Mouse (Mus musculus) left cerebral cortex, adult 2 months (tissue): ENCODE measurements around the gene Uchl3. TPM values are rescaled to one million over a fixed set of nuclear protein-coding genes. Genes with fewer than 3 reads are reported as not detected.
A peak's percentile ranks its signal among the peaks of the same experiment; 100 is the strongest.

ENCODE experiments used
- DNase-seq, 2 experiments: peaks; one replicate each; pipeline ENCODE4 v3.0.0; 2021 to 2022; ENCODE audit warnings: low spot score in 2 of 2, mixed read lengths in 1 of 2; ENCODE audit errors: extremely low spot score in 1 of 2
- H3K27ac ChIP-seq: fragments of 200-600 bp; 2 replicates; pipeline ENCODE4 v1.8.1; 2022
- H3K4me3 ChIP-seq: fragments of 200-600 bp; 2 replicates; pipeline ENCODE4 v1.8.1; 2022
- CTCF ChIP-seq: fragments of 200-600 bp; IDR thresholded peaks from 2 replicates; pipeline ENCODE4 v1.8.1; 2022; ENCODE audit warnings: antibody characterized with exemption, mild to moderate bottlenecking, moderate library complexity
- intact Hi-C: fragments of 180-260 bp; cut with DNase I; formaldehyde crosslinking; loops from one replicate; pipeline ENCODE4 v1.15.1; 2025
- total RNA-seq, 2 experiments: library from RNA; stranded (reverse); gene quantifications; 2 replicates each; pipeline ENCODE4 v1.2.3; 2021

Uchl3 gene
- total RNA-seq, 2 experiments from 2014 or later = 37.5 to 40.1 TPM

DNA sequence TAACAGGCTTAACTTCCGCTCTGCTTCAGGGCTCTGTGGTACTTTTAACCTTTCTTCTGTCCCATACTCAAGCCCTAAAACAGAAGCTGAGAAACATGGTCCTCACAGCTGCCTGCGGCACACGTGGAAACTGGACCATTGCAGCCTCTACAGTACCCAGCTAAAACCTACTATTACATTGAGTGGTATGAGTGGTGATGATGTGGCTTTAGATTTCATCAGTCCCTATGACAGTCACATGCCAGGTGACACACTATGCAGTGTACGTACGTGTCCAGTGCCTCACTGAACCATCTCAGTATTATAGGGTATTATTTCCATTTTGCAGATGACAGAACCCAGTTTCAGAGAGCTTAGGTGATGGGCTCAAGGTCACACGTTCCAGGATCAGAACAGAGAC is 16.4 kb upstream of the Uchl3 start:
- intact Hi-C loops = no loop called here
- TF ChIP-seq CTCF = no peak
- no peak overlapping the region for H3K27ac ChIP-seq
- no peak for DNase-seq
- no peak overlapping the region for H3K4me3 ChIP-seq

- peak within 1 kb of the TSS; percentile 93 for H3K4me3 ChIP-seq
- peak within 1 kb of the TSS; percentile 88 for H3K27ac ChIP-seq
- intact Hi-C loops = no loop called here
- TF ChIP-seq CTCF = no peak; the same call in 1 of the 2 replicates
- peak; percentile 84 to 88 for DNase-seq
Measured at GRCm38 (mm10) chr14:101640153-101640843, 13.5 kb upstream of the Uchl3 start, which contains the start of gene Commd6. TSS of gene Commd6 (minus strand) at chr14:101640686.

DNA sequence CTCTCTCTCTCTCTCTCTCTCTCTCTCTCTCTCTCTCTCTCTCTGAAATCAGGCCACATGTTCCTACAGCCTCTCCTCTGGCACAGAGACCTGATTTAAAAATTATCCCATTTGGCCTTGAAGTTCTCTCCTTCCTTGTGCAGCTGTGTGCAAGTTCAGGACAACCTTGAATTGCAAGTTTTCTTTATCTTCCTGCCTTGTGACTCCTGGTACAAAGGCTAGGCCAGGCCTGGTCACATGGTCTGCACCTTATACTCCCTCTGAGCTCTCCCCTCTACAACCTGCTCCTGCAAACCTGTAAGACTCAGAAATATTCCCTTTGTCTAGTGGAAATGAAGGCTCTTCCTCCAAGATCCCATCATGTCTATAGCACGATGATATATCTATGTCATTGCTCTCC is 8.8 kb upstream of the Uchl3 start:
- intact Hi-C loops = no loop called here
- DNase-seq = no peak
- H3K27ac ChIP-seq = no peak overlapping the region
- TF ChIP-seq CTCF = no peak
- no peak overlapping the region for H3K4me3 ChIP-seq

GRCm38 (mm10) chr14:101650551-101650950 is 3.2 kb upstream of the Uchl3 start:
- Histone ChIP-seq H3K4me3 (no peak overlapping the region), H3K27ac (no peak overlapping the region)
- TF ChIP-seq CTCF = no peak
- DNase-seq = no peak
- intact Hi-C loops = loop anchor here (5.0 kb wide), 2 partner anchors 133 to 193 kb away; no protein-coding TSS in a partner anchor

DNA sequence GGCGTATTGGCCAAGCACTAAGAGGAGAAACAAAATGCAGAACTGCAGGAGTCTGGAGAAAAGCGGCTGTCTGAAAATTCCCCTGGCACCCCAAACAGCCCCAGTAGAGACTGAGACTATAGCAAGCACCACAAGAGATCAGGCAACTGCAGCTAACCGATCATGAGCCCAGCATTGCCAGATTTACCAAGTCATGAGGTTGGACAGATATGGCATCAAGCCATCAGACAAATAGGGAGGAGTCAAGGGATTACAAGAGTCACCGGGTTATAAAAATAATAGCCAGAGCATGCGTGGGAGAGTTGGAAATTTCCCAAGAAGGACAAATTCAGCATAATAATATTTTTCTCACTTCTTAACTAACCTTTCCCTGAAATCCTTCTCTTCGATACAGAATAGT is 1.2 kb upstream of the Uchl3 start:
- no peak overlapping the region for H3K27ac ChIP-seq
- intact Hi-C loops = loop anchor here (2.0 to 5.0 kb wide), 3 partner anchors 44 to 195 kb away; partner anchors contain the start of gene Tbc1d4
- no peak for TF ChIP-seq CTCF
- H3K4me3 ChIP-seq = no peak overlapping the region
- DNase-seq = no peak

- no peak for DNase-seq
- H3K4me3 ChIP-seq = peak overlapping the region; percentile 94
- H3K27ac ChIP-seq = peak overlapping the region; percentile 99; the same call in 1 of the 2 replicates
- intact Hi-C loops = loop anchor here (5.0 kb wide), 2 partner anchors 137 to 197 kb away; no protein-coding TSS in a partner anchor
- no peak for TF ChIP-seq CTCF
Measured at GRCm38 (mm10) chr14:101654526-101654909, 751 bp downstream of the Uchl3 start.

GRCm38 (mm10) chr14:101656307-101656706 is 2.5 kb downstream of the Uchl3 start:
- intact Hi-C loops = no loop called here
- no peak overlapping the region for H3K27ac ChIP-seq
- no peak for DNase-seq

DNA sequence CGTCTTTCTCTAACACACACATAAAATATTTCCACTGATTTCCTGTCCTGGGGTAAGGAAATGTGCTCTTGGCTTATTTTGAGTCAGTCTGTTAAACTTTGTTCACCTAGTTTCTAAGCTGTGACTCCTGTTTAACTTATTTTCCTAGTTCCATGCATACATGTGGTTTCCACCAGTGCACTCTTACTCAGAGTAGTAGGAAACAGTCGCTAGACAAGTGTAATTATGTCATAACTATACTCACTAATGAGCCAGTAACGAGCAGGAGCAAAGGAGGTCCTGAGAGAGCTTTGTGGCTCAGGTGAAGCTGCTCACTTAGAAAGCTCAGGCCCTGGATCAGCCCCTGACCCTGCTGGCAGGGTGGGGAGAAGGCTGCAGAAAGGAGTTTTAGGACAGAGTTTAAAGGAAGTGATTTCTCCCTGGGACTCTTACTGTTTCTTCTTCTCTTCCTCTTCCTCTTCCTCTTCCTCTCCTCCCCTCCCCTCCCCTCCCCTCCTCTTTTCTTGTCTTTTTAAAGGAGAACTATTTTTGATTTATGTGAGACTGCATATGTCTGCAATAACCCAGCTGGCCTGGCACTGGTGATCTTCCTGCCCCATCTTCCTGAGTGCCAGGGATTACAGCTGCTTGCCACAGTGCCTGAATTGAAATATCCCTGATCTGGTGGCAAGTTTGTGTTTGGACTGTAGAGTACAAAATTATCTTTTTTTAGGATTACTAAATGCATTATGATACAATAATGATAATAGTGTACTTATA is 8.1 kb downstream of the Uchl3 start:
- Histone ChIP-seq H3K4me3 (no peak overlapping the region), H3K27ac (no peak overlapping the region)
- intact Hi-C loops = no loop called here
- no peak for TF ChIP-seq CTCF
- DNase-seq = no peak

More at GRCm38 (mm10) chr14:101656307-101656706, 2.5 kb downstream of the Uchl3 start:
- H3K4me3 ChIP-seq = no peak overlapping the region
- TF ChIP-seq CTCF = no peak

DNA sequence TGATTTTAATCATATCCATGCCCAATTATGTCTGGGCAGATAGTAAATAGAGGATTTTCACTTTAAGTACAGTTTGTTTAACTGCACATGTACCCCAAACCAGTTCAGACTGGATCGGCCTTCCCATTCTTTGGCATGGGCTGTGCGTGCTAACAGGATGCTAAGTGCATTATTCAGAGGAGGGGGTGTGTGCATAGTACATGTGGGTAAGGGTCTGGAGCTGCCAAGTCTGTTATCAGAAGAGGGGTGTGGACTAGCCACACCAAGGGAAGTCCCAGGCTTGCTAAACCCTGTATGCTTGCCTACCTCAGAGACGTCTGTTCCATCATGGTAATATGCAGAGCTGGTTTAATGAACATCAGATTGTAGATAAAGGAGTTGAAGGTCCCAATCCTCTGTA is 10.5 kb downstream of the Uchl3 start:
- DNase-seq = no peak
- TF ChIP-seq CTCF = no peak
- Histone ChIP-seq H3K27ac (no peak overlapping the region), H3K4me3 (no peak overlapping the region)
- intact Hi-C loops = no loop called here

- no peak overlapping the region for H3K27ac ChIP-seq
- intact Hi-C loops = no loop called here
- TF ChIP-seq CTCF = no peak
- no peak for DNase-seq
- no peak overlapping the region for H3K4me3 ChIP-seq
Measured at GRCm38 (mm10) chr14:101666056-101666455, 12.3 kb downstream of the Uchl3 start.

GRCm38 (mm10) chr14:101666536-101666935 is 12.8 kb downstream of the Uchl3 start:
- Histone ChIP-seq H3K4me3 (no peak overlapping the region), H3K27ac (no peak overlapping the region)
- DNase-seq = no peak
- intact Hi-C loops = no loop called here
- peak; percentile 21 for TF ChIP-seq CTCF

GRCm38 (mm10) chr14:101668626-101669025 is 14.9 kb downstream of the Uchl3 start:
- no peak for DNase-seq
- H3K4me3 ChIP-seq = no peak overlapping the region
- TF ChIP-seq CTCF = no peak
- intact Hi-C loops = no loop called here
- H3K27ac ChIP-seq = no peak overlapping the region
